Mouse (Mus musculus) thymus, adult 2 months (tissue): Measurements from ENCODE around the gene Ufc1.

Experiments
- CTCF ChIP-seq: fragments of 200-500 bp; IDR thresholded peaks from 2 replicates; pipeline ENCODE4 v1.5.1; 2012; ENCODE audit warnings: mild to moderate bottlenecking, control low read depth, low read length, moderate library complexity, borderline replicate concordance; ENCODE audit not compliant: control insufficient read depth, poor library complexity, insufficient read depth; ENCODE audit errors: extremely low read depth
- POLR2A ChIP-seq: fragments of 200-500 bp; IDR thresholded peaks from 2 replicates; pipeline ENCODE4 v1.6.1; 2012; ENCODE audit warnings: mild to moderate bottlenecking, low read length, control low read depth, moderate library complexity; ENCODE audit not compliant: control insufficient read depth, poor library complexity, insufficient read depth; ENCODE audit errors: extremely low read depth

DNA sequence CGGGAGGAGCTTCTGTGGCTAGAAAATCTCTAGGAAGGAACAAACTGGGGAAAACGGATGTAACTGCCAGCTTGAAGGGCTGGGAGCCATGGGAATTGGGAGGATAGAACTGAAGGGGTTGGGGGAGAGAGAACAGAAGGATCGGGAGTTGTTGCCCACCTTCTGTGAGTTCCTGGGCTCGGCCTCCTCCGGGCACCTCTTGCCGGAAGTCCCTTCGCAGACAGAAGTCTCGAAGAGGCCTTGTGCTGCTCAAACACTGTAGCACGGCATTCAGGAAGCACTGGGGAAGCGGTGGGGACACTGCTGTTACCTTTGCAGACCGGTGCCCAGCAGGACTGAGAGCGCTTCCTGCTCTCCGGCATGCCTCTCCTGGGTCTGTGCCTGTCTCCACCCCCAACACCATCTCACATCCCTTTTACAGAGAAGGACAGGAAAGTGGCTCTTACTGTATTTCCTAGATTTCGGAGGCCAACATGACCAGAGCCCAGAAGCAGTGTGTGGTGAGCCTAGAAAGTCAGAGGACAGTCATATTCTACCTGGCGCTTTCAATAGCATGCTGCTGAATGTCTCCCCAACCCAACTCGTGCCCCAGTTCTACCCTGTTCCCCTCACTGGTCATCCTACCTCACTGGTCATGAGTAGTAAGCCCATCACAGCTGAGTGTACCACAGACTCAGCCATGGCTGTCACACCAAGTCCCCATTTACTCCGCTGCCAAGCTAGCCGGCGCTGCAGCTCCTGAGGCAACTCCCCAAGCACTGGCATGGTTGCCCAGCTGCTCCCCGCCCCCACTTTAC lies 9.5 kb downstream of the Ufc1 start:
- TF ChIP-seq CTCF (no peak), POLR2A (no peak)
